Mouse (Mus musculus): Measurements from ENCODE around the gene Gpi1.
"Not testable (repeated sequence)": the region's sequence is repeated elsewhere in the genome, so short reads cannot be mapped to it uniquely, and the experiment has no call there.

Gene Gpi1

DNA sequence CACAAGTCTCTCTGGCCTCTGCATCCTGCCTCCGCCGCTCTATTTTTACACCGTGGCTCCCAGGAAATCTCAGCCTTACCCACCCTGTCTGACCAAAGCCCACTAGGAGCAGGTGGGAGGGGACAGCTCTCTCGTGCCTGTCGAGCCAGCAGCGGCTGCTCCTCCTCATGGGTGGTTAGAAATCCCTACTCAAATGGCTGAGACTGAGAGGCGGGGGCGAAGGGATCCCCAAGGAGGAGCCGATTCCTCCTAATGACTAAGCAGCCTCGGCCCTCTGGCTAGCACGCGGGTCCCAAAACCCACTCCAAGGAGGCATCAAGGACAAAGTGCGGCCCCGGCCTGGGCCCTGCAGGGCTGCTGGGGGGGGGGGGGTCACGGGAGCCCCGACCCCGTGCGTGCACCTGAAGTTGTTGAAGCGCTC, 435 bp downstream of the Gpi1 start:
- DNase-seq (ENCODE audit: low read depth, low spot score) = no peak

DNA sequence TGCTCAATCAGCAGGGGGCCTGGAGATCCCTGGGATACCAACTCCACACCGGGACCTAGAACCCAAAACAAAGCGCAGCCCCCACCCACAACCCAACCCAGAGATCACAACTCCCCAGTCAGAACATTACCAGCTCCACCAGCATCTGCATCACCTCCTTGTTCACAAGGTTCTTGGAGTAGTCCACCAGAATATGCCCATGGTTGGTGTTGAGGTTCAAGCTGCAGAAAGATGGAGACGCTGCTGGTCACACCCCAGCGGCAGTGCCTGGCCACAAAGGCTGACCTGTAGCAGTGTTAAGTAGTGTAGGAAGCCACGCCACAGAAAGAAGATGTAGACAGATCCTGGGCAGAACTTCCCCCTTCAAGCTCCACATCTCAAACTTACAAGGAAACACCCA, 983 bp downstream of the Gpi1 start:
- DNase-seq (ENCODE audit: low read depth, low spot score) = no peak

DNA sequence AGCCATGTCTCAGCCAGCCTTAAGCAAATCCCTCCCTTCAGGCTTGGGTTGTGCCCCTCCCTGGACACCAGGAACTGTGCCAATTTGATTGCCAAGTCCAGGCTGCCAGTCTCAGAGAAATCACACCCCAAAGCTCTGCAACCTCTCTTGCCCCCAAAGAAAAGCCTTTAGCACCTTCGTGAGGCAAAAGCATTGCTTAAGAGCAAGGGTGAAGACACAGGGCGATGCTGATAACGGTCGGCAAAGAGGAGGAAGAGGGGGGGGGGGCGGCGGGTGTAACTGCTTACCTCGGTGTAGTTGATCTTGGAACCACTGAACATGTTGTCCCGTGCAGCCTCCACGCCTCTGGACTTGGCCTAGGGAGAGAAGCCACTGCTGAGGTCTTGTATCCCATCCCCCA, 1.5 kb downstream of the Gpi1 start:
- no peak for DNase-seq (ENCODE audit: low read depth, low spot score)

DNA sequence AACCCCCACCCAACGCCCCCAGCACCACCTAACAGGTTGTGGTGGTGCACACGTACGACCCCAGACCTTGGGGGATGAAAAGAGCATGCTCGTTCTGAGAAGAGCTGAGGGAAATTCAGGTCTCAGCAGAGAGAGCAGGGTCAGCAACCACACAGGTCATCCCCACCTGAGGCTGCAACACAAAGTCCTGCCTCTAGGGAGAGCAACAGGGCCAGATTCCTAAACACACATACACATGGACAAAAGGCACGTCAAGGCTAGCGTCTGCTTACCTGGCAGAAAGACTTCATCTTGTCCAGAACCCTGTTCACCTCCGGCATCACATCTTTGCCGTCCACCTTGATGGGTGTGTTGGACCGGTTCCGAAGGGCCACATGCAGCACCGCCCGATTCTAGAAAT, 3.3 kb downstream of the Gpi1 start:
- no peak for DNase-seq (ENCODE audit: low read depth, low spot score)

DNA sequence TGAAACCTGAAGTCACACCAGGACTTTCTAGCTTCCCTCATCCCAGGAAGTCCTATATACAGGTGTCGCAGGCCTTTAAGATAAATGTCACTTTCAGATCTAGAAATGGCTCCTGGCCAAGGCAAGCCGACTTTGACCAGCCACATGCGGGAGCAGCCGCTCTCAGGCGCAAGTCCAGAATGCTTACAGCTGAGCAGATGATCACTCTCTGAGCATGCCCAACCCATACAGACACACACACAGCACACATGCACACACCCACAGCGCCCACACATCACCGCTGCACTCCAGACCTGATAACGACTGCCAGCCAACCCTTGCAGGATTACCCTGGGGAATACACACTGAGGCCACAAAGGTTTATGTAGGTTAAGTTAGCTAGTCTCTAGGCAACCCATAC, 4.0 kb downstream of the Gpi1 start:
- no peak for DNase-seq (ENCODE audit: low read depth, low spot score)

DNA sequence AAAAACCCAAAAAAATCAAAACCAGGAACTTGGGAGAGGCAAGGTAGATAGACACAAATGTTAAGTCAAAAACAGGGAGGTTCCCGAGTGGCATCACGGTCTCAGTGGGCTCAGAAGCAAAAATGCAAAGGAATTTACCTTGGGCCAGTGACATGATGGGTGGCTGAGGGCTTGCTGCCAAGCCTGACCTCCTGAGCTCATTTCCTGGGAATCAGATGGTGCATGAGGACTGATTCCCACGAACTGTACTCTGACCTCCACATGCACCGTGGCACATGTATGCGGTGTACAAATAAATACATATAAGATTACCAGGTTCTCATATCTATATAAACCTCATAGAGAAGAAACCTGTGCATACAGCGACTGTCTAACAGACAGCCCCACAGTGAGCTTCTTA, 5.8 kb downstream of the Gpi1 start:
- DNase-seq (ENCODE audit: low read depth, low spot score) = no peak

DNA sequence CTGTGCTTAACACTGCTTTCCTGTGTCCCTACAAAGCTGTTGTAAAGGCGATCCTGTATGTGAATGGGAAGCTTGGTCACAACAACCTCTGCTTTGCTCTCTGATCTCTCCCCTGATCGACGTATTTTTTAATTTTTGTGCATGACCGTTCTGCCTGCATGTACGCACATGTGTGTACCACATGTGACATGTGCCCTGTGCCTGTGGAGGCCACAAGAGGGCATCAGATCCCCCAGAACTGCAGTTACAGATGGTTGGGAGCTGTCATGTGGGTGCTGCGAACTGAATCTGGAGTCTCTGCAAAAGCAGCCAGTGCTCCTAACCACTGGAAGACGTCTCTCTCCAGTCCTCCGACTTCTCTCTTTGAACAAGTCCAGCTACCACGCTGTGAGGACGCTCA, 7.8 kb downstream of the Gpi1 start:
- no peak for DNase-seq (ENCODE audit: low read depth, low spot score)

DNA sequence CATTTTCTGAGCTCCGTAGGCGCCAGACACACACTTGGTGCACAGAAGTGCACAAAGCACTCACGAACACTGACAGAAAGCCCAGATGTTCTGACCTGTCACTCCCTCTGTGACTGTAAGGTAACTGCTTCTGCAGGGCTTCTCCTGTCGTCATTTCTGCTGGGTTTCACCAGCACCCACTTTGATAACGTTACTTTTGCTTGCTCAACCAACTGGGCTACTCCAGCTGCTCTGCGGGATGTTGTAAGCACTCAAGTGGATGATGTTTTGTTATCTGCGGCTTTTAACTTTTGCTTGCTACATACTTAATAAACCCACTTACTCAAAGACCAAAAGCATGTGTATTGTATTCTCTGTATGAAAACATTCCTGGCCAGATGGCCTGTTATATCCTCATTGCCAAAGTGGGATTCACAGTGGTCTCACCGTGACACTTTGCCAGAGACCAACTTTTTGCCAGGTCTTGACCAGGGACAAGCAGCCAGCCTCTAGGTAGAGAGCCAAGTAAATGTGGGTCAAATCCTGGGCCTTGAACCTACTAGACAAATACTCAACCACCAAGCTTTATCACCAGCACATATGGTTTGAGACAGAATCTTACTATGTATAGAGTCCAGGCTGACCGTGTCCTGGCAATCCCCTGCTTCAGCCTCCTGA, 8.4 kb downstream of the Gpi1 start:
- no peak for DNase-seq (ENCODE audit: low read depth, low spot score)

DNA sequence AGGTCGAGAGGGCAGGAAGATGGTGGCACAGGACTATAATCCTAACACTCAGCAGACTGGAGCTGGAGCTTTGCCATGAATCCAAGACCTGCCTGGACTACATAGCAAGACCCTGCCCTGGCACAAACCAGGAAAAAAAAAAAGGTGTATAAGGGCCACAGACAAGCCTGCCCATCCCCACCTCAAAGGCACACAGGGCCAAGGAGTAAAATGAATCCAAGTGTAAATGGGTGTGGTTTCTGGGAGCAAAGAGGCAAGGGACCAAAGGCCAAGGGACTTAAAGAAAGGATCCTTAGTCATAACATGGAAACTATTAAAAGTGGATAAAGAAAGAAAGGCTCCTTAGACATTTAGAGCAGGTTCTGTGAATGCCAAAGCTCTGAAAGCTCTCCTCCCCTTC, 11.6 kb downstream of the Gpi1 start:
- no peak for DNase-seq (ENCODE audit: low read depth, low spot score)

DNA sequence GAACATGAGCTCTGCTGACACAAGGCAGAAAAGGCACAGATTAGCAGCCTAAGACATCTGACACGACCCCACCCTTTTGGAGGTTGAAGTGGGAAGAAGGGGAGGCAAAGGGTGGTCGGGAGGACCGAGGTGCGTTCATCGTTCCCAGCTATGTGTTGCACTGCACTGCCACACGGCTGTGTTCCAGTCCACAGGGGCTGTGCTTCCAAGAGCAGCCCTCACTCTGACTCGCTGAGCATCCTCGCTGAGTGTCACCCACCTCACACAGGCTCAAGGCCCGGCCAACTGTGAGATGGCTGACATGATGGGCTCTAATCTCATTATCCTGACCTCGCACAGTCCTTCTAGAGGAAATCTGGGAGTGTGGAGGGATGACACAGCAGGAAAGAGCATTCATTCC, 13.7 kb downstream of the Gpi1 start:
- DNase-seq (ENCODE audit: low read depth, low spot score) = no peak

DNA sequence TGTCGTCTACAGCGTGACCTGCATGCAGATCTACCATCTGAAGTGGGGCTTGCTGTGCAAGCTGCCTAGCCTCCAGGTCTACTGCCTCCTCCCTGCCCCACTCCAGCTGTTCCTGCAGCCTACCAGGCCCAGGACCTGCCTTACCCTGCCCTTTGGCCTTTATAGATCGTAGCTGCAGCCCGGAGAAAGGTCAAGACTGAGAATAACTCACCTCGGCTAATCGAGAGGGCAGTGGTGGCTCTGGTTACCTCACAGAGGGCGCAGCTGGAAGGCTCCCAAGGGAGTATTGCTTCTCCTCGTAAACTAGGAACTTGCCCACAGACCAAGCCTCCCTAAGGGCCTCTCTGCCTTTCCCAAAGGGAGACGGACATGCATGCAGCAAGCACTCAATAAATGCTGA, 14.7 kb downstream of the Gpi1 start:
- DNase-seq (ENCODE audit: low read depth, low spot score) = no peak

DNA sequence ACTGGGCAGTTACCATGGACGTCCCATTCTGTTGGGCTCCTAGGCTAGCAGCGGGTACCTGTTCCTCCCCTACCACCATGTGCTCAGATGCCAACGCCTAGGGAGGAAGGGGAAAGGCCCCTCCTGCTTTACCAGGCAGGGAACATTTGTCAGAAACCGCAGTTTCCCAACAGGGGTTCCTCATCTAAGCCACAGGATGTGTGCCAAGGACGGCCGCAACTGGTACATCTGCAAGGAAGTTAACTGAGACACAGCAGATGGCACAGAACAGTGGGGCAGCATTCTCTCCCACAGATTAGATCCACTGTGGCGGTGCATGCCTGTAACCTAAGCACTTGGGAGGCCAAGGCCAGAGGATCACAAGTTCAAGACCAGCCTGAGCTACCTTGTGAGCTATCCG, 15.5 kb downstream of the Gpi1 start:
- DNase-seq (ENCODE audit: low read depth, low spot score) = no peak

DNA sequence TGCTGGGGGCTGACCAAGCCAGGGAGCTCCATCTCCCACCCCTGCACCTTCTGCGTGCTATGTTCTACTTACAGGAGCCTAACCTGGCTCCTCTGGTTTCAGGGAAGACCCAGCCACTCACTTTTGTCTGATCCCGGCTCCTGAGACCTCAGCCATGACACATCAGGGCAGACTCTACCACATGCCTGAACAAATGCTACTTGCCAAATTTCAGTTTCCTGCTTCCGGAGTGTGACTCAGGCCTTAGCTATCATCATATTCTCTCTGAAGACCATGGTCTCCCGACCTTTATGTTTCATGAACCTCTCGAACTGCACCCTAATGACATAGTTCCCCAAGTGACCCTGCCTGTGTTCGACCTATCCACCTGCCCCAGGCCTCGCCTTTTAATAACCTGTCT, 16.9 kb downstream of the Gpi1 start:
- no peak for DNase-seq (ENCODE audit: low read depth, low spot score)

DNA sequence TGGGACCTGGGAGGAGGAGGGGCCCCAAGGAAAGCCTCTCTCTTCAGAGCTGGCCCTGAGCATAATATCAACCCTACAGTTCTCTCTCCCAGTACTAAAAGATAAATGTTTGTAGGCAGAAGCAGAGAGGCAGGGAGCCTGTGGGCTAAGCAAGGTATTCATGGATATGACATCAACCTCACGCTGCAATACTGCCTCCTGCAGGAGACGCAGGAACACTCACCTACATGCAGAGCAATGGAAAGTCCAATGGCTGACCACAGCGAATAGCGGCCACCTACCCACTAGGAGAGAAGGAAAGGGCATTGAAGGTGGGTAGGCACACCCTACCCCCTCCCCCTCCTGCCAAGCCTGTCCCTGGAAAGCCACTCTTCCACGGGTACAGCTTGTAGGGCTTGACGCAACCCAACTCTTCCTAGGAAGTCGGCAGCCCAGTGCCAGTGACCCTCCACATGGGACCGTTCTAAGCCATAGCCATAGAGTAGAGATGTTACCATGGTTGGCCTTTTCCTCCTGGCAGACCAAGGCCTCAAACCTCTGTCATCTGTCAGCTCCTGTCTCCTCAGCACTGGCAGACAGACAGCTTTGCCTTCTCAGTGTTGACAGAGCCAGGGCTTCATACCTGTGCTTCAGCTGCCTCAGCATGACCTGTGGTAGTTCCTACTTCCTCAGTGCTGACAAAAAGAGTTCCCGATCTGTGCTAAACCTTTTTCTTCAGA, 21.9 kb downstream of the Gpi1 start:
- DNase-seq (ENCODE audit: low read depth, low spot score) = no peak

DNA sequence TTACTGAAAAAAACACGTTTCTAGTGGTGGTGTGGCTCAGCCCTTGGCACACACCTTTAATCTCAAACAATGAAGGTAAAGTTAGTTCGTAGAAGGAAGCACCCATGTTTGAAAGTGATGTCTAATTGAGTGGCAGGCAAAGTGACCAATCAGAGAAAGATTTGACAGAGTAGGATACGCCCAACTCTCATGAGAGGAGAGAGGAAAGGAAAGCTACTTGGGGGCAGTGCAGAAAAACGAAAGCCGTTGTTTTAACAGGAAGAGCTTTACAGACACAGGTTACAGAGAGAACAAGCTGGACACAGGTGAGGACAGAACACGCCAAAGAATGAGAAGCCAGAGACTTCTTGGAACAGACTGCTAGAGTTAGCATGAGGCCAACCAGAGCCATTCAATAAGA, 23.8 kb downstream of the Gpi1 start:
- no peak for DNase-seq (ENCODE audit: low read depth, low spot score)

DNA sequence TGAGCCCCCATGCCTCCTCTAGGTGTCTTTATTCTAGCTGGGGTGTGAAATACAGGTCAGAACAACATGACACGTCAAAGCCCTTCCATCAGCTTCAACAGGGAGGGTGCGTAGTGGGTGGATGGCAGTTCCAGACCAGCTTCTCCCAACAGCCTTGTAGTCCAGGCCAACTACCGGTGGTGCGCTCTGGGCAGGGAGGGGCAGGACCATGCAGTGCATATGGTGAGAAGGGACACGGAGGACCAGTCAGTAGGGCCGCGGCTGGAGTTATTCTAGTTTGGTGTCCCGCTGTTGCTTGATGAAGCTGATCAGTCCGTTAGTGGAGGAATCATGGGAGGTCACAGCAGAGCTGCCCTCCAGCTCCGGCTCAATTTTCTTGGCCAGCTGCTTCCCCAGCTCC, 28.0 kb downstream of the Gpi1 start:
- DNase-seq (ENCODE audit: low read depth, low spot score) = not testable (repeated sequence)

DNA sequence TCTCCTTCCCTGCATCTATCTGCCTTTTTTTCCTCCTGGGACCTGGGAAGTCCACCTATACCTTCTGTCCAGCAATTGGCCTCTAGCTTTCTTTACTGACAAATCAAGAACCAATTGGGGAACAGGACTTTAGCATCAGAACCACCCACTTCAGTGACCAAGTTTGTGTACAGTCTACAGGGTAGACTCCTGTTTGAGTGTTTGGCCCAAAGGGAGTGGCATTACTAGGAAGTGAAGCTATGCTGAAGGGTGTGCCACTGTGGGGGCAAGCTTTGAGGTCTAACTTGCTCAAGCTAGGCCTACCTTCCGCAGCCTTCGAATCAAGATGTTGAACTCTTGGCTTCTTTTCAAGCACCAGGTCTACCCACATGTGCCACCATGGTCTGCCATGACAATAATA, 29.3 kb downstream of the Gpi1 start:
- DNase-seq (ENCODE audit: low read depth, low spot score) = no peak

DNA sequence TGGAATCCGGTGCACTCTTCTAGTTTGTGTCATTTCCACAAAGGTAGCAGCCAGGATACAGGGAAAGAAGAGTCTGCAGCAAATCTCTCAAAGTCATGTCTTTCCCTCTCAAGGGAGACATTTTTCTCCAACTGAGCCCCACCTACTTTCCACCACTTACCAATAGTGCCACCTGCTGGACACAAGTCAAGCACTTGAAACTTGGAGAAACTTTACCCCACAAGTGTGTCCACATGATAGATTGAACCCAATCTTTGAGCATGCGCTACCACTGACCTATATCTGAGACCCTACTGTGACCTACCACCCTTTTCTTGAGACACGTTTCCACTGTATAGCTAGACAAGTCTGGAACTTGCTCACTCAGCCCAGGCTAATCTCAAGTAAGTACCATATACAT, 31.8 kb downstream of the Gpi1 start:
- peak; percentile 9 for DNase-seq (ENCODE audit: low read depth, low spot score)

DNA sequence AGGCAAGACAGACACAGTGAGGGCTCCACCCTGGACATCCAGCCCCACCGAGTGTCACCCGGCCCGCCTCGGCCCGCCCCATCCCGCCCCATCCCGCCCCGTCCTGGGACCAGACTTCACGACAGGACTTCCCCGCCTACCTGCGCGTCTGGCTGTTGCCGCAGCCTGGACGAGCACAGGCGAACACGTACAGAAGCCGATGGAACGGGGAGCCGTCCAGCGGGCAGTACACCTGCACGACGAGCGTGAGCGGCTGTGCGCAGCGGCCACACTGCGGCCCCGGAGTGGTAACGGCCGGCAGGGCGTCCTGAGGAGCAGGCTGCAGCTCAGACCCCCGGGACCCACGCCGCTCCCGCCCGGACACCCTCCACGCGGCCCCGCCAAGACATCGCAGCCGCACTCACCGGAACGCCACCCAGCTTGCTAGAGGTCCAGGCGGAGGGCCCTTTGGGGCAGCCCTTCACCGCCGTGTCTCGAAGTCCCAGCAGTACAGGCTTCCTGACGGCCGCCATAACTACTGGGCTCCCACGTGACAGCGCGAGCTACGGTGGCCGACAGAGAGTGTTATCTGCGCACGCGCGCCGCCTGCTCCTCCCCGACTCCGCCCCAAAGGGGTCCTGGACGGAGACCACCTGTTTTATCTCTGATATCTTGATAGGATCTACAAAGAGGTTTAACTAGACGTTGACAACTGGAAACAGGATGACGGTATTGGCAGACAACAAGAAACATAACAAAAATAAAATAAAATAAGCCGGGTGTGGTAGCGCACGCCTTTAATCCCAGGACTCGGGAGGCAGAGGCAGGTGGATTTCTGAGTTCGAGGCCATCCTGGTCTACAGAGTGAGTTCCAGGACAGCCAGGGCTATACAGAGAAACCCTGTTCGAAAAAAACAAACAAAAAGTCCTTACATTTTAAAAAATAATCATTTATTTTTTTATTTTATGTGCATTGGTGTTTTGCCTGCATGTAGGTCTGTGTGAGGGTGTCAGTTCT, 33.7 kb downstream of the Gpi1 start, which contains the start of gene Pdcd2l:
Pdcd2l (minus strand) TSS at position 530 of the 997 bp plus-strand sequence.
- peak; percentile 81 for DNase-seq (ENCODE audit: low read depth, low spot score)

DNA sequence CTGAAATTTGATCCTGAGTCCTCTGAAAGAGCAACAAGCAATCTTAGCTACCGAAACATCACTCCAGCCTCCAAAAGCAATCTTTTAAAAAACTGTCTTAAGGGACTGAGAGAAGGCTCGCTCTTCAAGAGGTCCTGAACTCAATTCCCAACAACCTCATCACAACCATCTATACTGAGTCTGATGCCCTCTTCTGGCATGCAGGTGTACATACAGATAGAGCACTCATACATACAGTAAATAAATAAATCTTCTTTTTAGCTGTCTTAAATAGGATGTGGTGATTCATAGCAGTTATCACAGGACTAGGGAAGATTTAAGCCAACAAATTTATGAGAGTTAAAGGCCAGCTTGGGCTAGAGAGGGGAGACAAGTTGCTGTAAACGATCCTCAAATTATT, 34.5 kb downstream of the Gpi1 start:
- DNase-seq (ENCODE audit: low read depth, low spot score) = no peak

DNA sequence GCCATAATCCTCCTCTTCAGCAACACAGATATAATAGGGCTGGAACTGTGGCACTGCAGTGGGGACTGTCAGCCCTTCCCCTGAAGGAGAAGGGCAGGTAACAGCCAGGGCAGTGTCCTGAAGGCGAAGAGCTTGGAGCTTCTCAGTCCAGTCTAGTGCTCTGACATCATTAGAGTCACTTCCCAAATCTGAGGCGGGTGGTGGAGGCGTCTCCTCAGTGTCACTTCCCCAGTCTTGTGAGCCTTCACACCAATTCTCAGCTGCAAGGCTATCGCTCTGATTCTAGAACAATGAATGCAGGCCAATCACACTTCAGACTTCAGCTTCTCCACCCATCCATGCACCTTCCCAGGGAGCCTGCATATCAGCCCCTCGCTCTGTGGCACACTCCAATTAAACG, 37.3 kb downstream of the Gpi1 start:
- no peak for DNase-seq (ENCODE audit: low read depth, low spot score)

DNA sequence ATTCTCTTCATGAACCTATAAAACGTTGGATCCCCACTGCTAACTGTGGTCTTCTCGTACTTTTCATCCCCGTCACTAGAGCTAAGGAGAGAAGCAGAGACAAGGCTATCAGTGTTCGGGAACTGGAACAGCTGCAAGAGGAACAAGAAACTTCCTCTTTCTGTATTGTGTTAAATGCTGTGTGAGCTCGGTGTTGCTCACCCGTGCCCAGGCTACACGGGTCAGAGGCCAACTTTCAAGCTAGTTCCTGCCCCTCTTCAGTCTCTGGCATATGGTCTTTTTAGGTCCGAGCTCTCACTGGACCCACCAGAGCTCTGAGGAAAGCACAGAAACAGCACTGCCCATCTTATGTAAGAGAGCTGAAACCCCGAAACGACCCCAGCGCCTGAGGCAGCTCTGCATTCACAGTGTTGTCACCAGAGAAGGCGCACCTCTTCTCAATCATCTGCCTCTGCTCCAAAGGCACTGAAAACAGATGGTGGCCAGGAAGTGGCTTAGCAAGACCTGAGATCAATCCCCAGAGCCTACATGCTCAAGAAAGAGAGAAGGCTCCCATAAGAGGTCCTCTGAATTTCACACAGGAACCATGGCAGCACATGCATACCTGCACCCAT, 40.7 kb downstream of the Gpi1 start:
- DNase-seq (ENCODE audit: low read depth, low spot score) = no peak

All from embryo, embryonic 11.5 days (tissue).